Mouse (Mus musculus): ENCODE measurements at regions not wholly inside any gene's neighbourhood (a gene's known extent, or its start where the extent isn't known, plus 50 kb on each side); places are given as distances from the start of the nearest gene placed in this dataset.

GRCm38 (mm10) chr5:51829020-51829419 is 261.5 kb upstream of the Ppargc1a start:
- H3K4me2 ChIP-seq (replicated peaks; ENCODE audit: low read depth, low read length): no peak overlapping the region
- DNase-seq (ENCODE audit: low spot score) (no peak), ATAC-seq (ENCODE audit: low FRiP score) (no peak)
- no peak overlapping the region for H3K4me3 ChIP-seq (ENCODE audit: low read depth, low read length)
- no peak overlapping the region for H3K9ac ChIP-seq (ENCODE audit: low read depth, low read length)
- WGBS: 89% methylated on average over 5 of the region's 5 CpGs
- no peaks in the 10 kb centered on the region for H3K4me1 ChIP-seq (replicated peaks; ENCODE audit: control insufficient read depth, insufficient read depth, low read length)
- no peaks in the 10 kb centered on the region for H3K36me3 ChIP-seq (ENCODE audit: control insufficient read depth, insufficient read depth, low read length)
- H3K27me3 ChIP-seq (ENCODE audit: control insufficient read depth, insufficient read depth, low read length): no peaks in the 10 kb centered on the region
- no peak overlapping the region for H3K27ac ChIP-seq (ENCODE audit: low read depth, low read length)
- H3K9me3 ChIP-seq (ENCODE audit: control insufficient read depth, low read length): no peaks in the 10 kb centered on the region

- Histone ChIP-seq H3K36me3 (ENCODE audit: control insufficient read depth, insufficient read depth, low read length) (no peaks in the 10 kb centered on the region), H3K27ac (ENCODE audit: low read depth, low read length) (no peak overlapping the region), H3K4me2 (replicated peaks; ENCODE audit: low read depth, low read length) (no peak overlapping the region), H3K9ac (ENCODE audit: low read depth, low read length) (no peak overlapping the region), H3K4me3 (ENCODE audit: low read depth, low read length) (no peak overlapping the region), H3K9me3 (ENCODE audit: control insufficient read depth, low read length) (no peaks in the 10 kb centered on the region), H3K27me3 (ENCODE audit: control insufficient read depth, insufficient read depth, low read length) (no peaks in the 10 kb centered on the region), H3K4me1 (replicated peaks; ENCODE audit: control insufficient read depth, insufficient read depth, low read length) (no peaks in the 10 kb centered on the region)
- DNase-seq (ENCODE audit: low spot score): no peak
- WGBS: 81% methylated on average over 1 of the region's 1 CpGs
- ATAC-seq (ENCODE audit: low FRiP score): no peak
Measured at GRCm38 (mm10) chr5:51826269-51826668, 258.7 kb upstream of the Ppargc1a start.

- DNase-seq (ENCODE audit: low spot score): no peak
- ATAC-seq (ENCODE audit: low FRiP score): no peak
- Histone ChIP-seq H3K27ac (ENCODE audit: low read depth, low read length) (no peak overlapping the region), H3K27me3 (ENCODE audit: control insufficient read depth, insufficient read depth, low read length) (no peaks in the 10 kb centered on the region), H3K4me2 (replicated peaks; ENCODE audit: low read depth, low read length) (no peak overlapping the region), H3K9me3 (ENCODE audit: control insufficient read depth, low read length) (no peaks in the 10 kb centered on the region), H3K36me3 (ENCODE audit: control insufficient read depth, insufficient read depth, low read length) (no peaks in the 10 kb centered on the region), H3K9ac (ENCODE audit: low read depth, low read length) (no peak overlapping the region), H3K4me1 (replicated peaks; ENCODE audit: control insufficient read depth, insufficient read depth, low read length) (no peaks in the 10 kb centered on the region), H3K4me3 (ENCODE audit: low read depth, low read length) (no peak overlapping the region)
- 89% methylated on average over 3 of the region's 3 CpGs for WGBS
Measured at GRCm38 (mm10) chr5:51825584-51826088, 258.1 kb upstream of the Ppargc1a start.

- ATAC-seq (ENCODE audit: low FRiP score) (no peak), DNase-seq (ENCODE audit: low spot score) (no peak)
- no peak overlapping the region for H3K4me2 ChIP-seq (replicated peaks; ENCODE audit: low read depth, low read length)
- no peaks in the 10 kb centered on the region for H3K36me3 ChIP-seq (ENCODE audit: control insufficient read depth, insufficient read depth, low read length)
- no peaks in the 10 kb centered on the region for H3K9me3 ChIP-seq (ENCODE audit: control insufficient read depth, low read length)
- H3K9ac ChIP-seq (ENCODE audit: low read depth, low read length): no peak overlapping the region
- no peaks in the 10 kb centered on the region for H3K27me3 ChIP-seq (ENCODE audit: control insufficient read depth, insufficient read depth, low read length)
- H3K4me3 ChIP-seq (ENCODE audit: low read depth, low read length): no peak overlapping the region
- no peaks in the 10 kb centered on the region for H3K4me1 ChIP-seq (replicated peaks; ENCODE audit: control insufficient read depth, insufficient read depth, low read length)
- 87% methylated on average over 4 of the region's 4 CpGs for WGBS
- no peak overlapping the region for H3K27ac ChIP-seq (ENCODE audit: low read depth, low read length)
Measured at GRCm38 (mm10) chr5:51824731-51825130, 257.2 kb upstream of the Ppargc1a start.

- DNase-seq (ENCODE audit: low spot score): no peak
- H3K9ac ChIP-seq (ENCODE audit: low read depth, low read length): no peak overlapping the region
- 67% methylated on average over 2 of the region's 2 CpGs for WGBS
Measured at GRCm38 (mm10) chr5:51823657-51824056, 256.1 kb upstream of the Ppargc1a start.

GRCm38 (mm10) chr5:51816258-51816657 is 248.7 kb upstream of the Ppargc1a start:
- H3K4me3 ChIP-seq (ENCODE audit: low read depth, low read length): no peak overlapping the region
- H3K4me2 ChIP-seq (replicated peaks; ENCODE audit: low read depth, low read length): no peak overlapping the region
- H3K9ac ChIP-seq (ENCODE audit: low read depth, low read length): no peak overlapping the region
- ATAC-seq (ENCODE audit: low FRiP score) (no peak), DNase-seq (ENCODE audit: low spot score) (no peak)
- H3K4me1 ChIP-seq (replicated peaks; ENCODE audit: control insufficient read depth, insufficient read depth, low read length): no peaks in the 10 kb centered on the region
- no peaks in the 10 kb centered on the region for H3K9me3 ChIP-seq (ENCODE audit: control insufficient read depth, low read length)
- no peaks in the 10 kb centered on the region for H3K27me3 ChIP-seq (ENCODE audit: control insufficient read depth, insufficient read depth, low read length)
- no peak overlapping the region for H3K27ac ChIP-seq (ENCODE audit: low read depth, low read length)
- no peaks in the 10 kb centered on the region for H3K36me3 ChIP-seq (ENCODE audit: control insufficient read depth, insufficient read depth, low read length)
- 84% methylated on average over 2 of the region's 2 CpGs for WGBS

More at GRCm38 (mm10) chr5:51823657-51824056, 256.1 kb upstream of the Ppargc1a start:
- Histone ChIP-seq H3K9me3 (ENCODE audit: control insufficient read depth, low read length) (no peaks in the 10 kb centered on the region), H3K36me3 (ENCODE audit: control insufficient read depth, insufficient read depth, low read length) (no peaks in the 10 kb centered on the region), H3K27me3 (ENCODE audit: control insufficient read depth, insufficient read depth, low read length) (no peaks in the 10 kb centered on the region), H3K4me1 (replicated peaks; ENCODE audit: control insufficient read depth, insufficient read depth, low read length) (no peaks in the 10 kb centered on the region), H3K4me3 (ENCODE audit: low read depth, low read length) (no peak overlapping the region), H3K4me2 (replicated peaks; ENCODE audit: low read depth, low read length) (no peak overlapping the region), H3K27ac (ENCODE audit: low read depth, low read length) (no peak overlapping the region)
- ATAC-seq (ENCODE audit: low FRiP score): no peak

- Histone ChIP-seq H3K9ac (ENCODE audit: low read depth, low read length) (no peak overlapping the region), H3K9me3 (ENCODE audit: control insufficient read depth, low read length) (no peaks in the 10 kb centered on the region)
- WGBS: 94% methylated on average over 2 of the region's 2 CpGs
Measured at GRCm38 (mm10) chr5:51811728-51812127, 244.2 kb upstream of the Ppargc1a start.

DNA sequence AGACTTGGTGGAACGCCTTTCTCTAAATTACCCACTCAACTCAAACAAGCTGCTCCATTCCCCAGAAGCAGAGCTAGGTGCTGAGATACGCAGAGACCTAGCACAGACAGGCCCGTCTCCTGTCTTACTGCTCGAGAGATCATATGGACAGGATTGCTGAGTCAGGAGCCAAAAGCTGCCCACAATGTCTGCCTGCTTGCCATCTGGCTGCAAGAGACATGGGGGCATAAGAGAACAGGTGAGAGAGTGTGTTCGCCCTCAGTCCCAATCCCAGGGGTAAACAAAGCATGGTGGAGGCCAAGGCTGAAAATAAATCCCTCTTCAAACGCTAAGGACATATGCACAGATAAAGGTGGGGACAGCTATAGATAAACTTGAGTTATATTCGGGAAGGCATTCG is 234.0 kb upstream of the Ppargc1a start:
- no peak overlapping the region for H3K27ac ChIP-seq (ENCODE audit: low read depth, low read length)
- no peak overlapping the region for H3K4me3 ChIP-seq (ENCODE audit: low read depth, low read length)
- H3K9me3 ChIP-seq (ENCODE audit: control insufficient read depth, low read length): no peaks in the 10 kb centered on the region
- no peak overlapping the region for H3K4me2 ChIP-seq (replicated peaks; ENCODE audit: low read depth, low read length)
- WGBS: 83% methylated on average over 8 of the region's 8 CpGs
- ATAC-seq (ENCODE audit: low FRiP score) (no peak), DNase-seq (ENCODE audit: low spot score) (no peak)
- H3K36me3 ChIP-seq (ENCODE audit: control insufficient read depth, insufficient read depth, low read length): no peaks in the 10 kb centered on the region
- H3K27me3 ChIP-seq (ENCODE audit: control insufficient read depth, insufficient read depth, low read length): no peaks in the 10 kb centered on the region
- H3K4me1 ChIP-seq (replicated peaks; ENCODE audit: control insufficient read depth, insufficient read depth, low read length): no peaks in the 10 kb centered on the region
- H3K9ac ChIP-seq (ENCODE audit: low read depth, low read length): no peak overlapping the region

More at GRCm38 (mm10) chr5:51811728-51812127, 244.2 kb upstream of the Ppargc1a start:
- H3K27ac ChIP-seq (ENCODE audit: low read depth, low read length): no peak overlapping the region
- no peak for ATAC-seq (ENCODE audit: low FRiP score)
- no peak overlapping the region for H3K4me3 ChIP-seq (ENCODE audit: low read depth, low read length)
- H3K4me1 ChIP-seq (replicated peaks; ENCODE audit: control insufficient read depth, insufficient read depth, low read length): no peaks in the 10 kb centered on the region
- no peak overlapping the region for H3K4me2 ChIP-seq (replicated peaks; ENCODE audit: low read depth, low read length)
- no peaks in the 10 kb centered on the region for H3K36me3 ChIP-seq (ENCODE audit: control insufficient read depth, insufficient read depth, low read length)
- no peak for DNase-seq (ENCODE audit: low spot score)
- no peaks in the 10 kb centered on the region for H3K27me3 ChIP-seq (ENCODE audit: control insufficient read depth, insufficient read depth, low read length)

DNA sequence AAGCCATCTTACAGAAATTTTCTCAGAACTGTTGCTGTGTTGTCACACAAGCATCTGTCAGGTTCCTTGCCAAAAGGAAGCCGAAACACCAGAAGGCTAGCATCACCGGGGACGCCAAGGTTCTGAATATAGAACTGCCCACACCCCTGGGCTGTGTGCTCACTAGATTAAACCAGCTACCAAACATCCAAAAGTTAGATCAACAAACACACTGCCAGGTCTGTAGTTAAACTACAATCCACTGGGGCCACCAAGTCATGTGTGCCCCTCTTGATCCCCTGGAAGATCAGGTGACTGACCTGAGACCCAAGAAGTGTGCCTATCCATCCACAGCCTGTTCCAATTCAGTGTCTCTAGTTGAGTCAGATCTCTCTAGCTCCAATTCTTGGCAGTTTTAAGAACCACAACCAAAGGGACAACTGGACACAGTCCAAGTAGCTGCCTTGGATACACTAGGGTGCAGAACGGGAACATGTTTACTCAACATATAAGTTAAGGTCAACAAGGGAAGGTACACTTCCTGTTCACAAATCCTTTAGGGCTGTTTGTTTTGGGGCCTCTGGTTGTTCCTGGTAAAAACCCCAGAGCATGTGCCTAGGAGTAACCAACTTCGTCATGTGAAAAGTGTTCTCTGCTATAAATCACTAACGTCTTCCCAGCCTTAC is 232.0 kb upstream of the Ppargc1a start:
- H3K27ac ChIP-seq (ENCODE audit: low read depth, low read length): no peak overlapping the region
- H3K4me1 ChIP-seq (replicated peaks; ENCODE audit: control insufficient read depth, insufficient read depth, low read length): no peaks in the 10 kb centered on the region
- H3K36me3 ChIP-seq (ENCODE audit: control insufficient read depth, insufficient read depth, low read length): no peaks in the 10 kb centered on the region
- ATAC-seq (ENCODE audit: low FRiP score) (no peak), DNase-seq (ENCODE audit: low spot score) (no peak)
- no peak overlapping the region for H3K9ac ChIP-seq (ENCODE audit: low read depth, low read length)
- no peaks in the 10 kb centered on the region for H3K9me3 ChIP-seq (ENCODE audit: control insufficient read depth, low read length)
- WGBS: 88% methylated on average over 6 of the region's 6 CpGs
- H3K4me2 ChIP-seq (replicated peaks; ENCODE audit: low read depth, low read length): no peak overlapping the region
- no peak overlapping the region for H3K4me3 ChIP-seq (ENCODE audit: low read depth, low read length)
- H3K27me3 ChIP-seq (ENCODE audit: control insufficient read depth, insufficient read depth, low read length): no peaks in the 10 kb centered on the region
